8 mouse cellular contexts compared by ENCODE assay signal in the genomic region with DNA sequence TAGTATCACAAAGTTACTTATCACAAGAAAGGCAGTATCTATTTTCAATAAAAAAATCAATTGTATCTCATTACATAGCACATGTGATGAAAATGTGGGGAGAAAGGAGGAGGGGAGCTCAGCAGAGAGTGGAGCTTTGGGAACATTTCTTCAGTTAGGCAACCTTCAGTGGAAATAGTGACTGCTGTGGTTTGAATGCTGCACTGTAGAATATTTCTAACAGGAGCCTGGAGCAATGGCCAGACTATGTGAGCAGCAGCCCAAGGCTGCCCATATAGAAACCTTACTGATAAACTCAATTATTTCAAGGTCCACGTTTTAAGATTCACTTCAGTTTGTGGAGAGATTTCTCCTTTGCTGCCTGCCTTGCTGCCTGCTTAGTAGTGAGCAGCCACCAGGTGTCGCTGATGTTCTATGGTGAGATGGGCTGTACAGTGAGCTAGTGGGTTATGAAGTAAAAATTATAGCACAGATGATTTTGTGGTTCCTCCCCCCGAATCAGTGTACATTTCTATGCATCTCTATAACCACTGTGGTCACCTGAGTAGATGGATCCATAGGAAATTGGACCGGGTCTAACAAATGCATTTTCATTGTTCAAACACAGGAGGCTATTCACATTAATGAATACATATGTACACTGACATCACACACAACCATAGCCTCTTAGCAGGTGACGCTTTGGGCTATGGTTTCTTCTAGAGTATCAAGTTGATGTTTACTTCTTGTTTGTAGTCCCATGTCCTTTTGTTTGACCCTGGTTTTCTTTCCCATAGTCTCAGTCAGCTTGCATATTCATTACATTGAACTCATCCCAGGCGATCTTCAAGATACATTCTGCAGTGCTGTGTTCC.
DNase-seq lines count a peak whose midpoint lies in the region; ATAC-seq and TF ChIP-seq lines count a peak whose summit lies in the region.
"Had no signal": no experiment of that assay in that cellular context is flagged by ENCODE, and none has a peak within 500 bp of the region (broad histone marks: within the 10 kb centered on the region; RNA-seq: fewer than 3 reads in every experiment).

No protein-coding gene starts in this region.

- H3K27me3 ChIP-seq in forebrain, postnatal 0 days (ENCODE audit: insufficient read depth, low read length) = no peaks in the 10 kb centered on the region
- no peaks in the 10 kb centered on the region for H3K27me3 ChIP-seq in intestine, postnatal 0 days (replicated peaks; ENCODE audit: control insufficient read depth, insufficient read depth, low read length)
- no peaks in the 10 kb centered on the region for H3K27me3 ChIP-seq in midbrain, embryonic 13.5 days

- intact Hi-C loops in left cerebral cortex, postnatal 25 days (cut with DNase I) = loop anchor here (2.0 to 5.0 kb wide), 2 partner anchors 1813 to 1905 kb away; no protein-coding TSS in a partner anchor

- ATAC-seq in forebrain, postnatal 0 days = peak; percentile 95
- peak; percentile 45; the same call in 1 of the 2 replicates for ATAC-seq in intestine, postnatal 0 days
- peak; percentile 91 for ATAC-seq in midbrain, embryonic 13.5 days

- no peaks in the 10 kb centered on the region for H3K36me3 ChIP-seq in forebrain, postnatal 0 days (ENCODE audit: insufficient read depth)
- no peaks in the 10 kb centered on the region for H3K36me3 ChIP-seq in intestine, postnatal 0 days (ENCODE audit: control insufficient read depth, insufficient read depth)
- H3K36me3 ChIP-seq in midbrain, embryonic 13.5 days = no peaks in the 10 kb centered on the region

- TF ChIP-seq CTCF in forebrain, postnatal 0 days (IDR thresholded peaks at IDR 0.05; ENCODE audit: low read depth) = peak; percentile 98
- TF ChIP-seq CTCF in intestine, postnatal 0 days (IDR thresholded peaks at IDR 0.05; ENCODE audit: low read depth) = peak; percentile 95

- WGBS in forebrain, postnatal 0 days = 30% methylated on average over 6 of the region's 6 CpGs
- 34% methylated on average over 6 of the region's 6 CpGs for WGBS in intestine, postnatal 0 days
- WGBS in midbrain, embryonic 13.5 days = 37% methylated on average over 6 of the region's 6 CpGs

- no peaks in the 10 kb centered on the region for H3K9me3 ChIP-seq in forebrain, postnatal 0 days (ENCODE audit: low read length)
- no peaks in the 10 kb centered on the region for H3K9me3 ChIP-seq in intestine, postnatal 0 days (ENCODE audit: control insufficient read depth)
- H3K9me3 ChIP-seq in midbrain, embryonic 13.5 days = no peaks in the 10 kb centered on the region

- no peak overlapping the region for H3K27ac ChIP-seq in forebrain, postnatal 0 days (ENCODE audit: low read depth, low read length)
- H3K27ac ChIP-seq in intestine, postnatal 0 days (ENCODE audit: low read depth, low read length) = no peak overlapping the region
- H3K27ac ChIP-seq in midbrain, embryonic 13.5 days = no peak overlapping the region

- peak; percentile 2 for DNase-seq in T-cell, adult 2 months (ENCODE audit: low spot score)
- peak; percentile 21 for DNase-seq in cerebellum, adult 11 months
- peak; percentile 89 for DNase-seq in forebrain, postnatal 0 days
- DNase-seq in left cerebral cortex, postnatal 25 days (ENCODE audit: low spot score in 2 of 2) = peak; percentile 75 to 80
- peak; percentile 9 to 70 for DNase-seq in spleen, postnatal 10 days (ENCODE audit: low spot score in 2 of 2)

- no peak overlapping the region for H3K4me2 ChIP-seq in forebrain, postnatal 0 days (ENCODE audit: low read depth)
- no peak overlapping the region for H3K4me2 ChIP-seq in intestine, postnatal 0 days (replicated peaks; ENCODE audit: low read depth)
- no peak overlapping the region for H3K4me2 ChIP-seq in midbrain, embryonic 13.5 days (replicated peaks)

- H3K9ac ChIP-seq in forebrain, postnatal 0 days = no peak overlapping the region
- H3K9ac ChIP-seq in intestine, postnatal 0 days (ENCODE audit: low read depth, low read length) = no peak overlapping the region
- H3K9ac ChIP-seq in midbrain, embryonic 13.5 days (replicated peaks) = no peak overlapping the region

- H3K4me3 ChIP-seq in forebrain, postnatal 0 days (ENCODE audit: low read depth, low read length) = no peak overlapping the region
- no peak overlapping the region for H3K4me3 ChIP-seq in intestine, postnatal 0 days (ENCODE audit: low read depth, low read length)
- H3K4me3 ChIP-seq in midbrain, embryonic 13.5 days (replicated peaks) = no peak overlapping the region
- H3K4me3 ChIP-seq: myocyte had no signal

- no peaks in the 10 kb centered on the region for H3K4me1 ChIP-seq in forebrain, postnatal 0 days (ENCODE audit: insufficient read depth)
- H3K4me1 ChIP-seq in intestine, postnatal 0 days (replicated peaks; ENCODE audit: control insufficient read depth, insufficient read depth, low read length) = no peaks in the 10 kb centered on the region
- peaks cover 2% of the 10 kb centered on the region; the same call in 1 of the 2 replicates for H3K4me1 ChIP-seq in midbrain, embryonic 13.5 days (replicated peaks)

Comparison
In these comparisons a context has a peak if more than half of its experiments do, and no peak if none do; other contexts are left out.
1. DNase-seq: peak in every context shown above with its lines; median percentile 89 in forebrain, postnatal 0 days; 78 in left cerebral cortex, postnatal 25 days; 40 in spleen, postnatal 10 days; 21 in cerebellum, adult 11 months; 2 in T-cell, adult 2 months.
2. ATAC-seq: peak in every context shown above with its lines; median percentile 95 in forebrain, postnatal 0 days; 91 in midbrain, embryonic 13.5 days; 45 in intestine, postnatal 0 days.